Mouse (Mus musculus) liver, embryonic 13.5 days (tissue): Measurements from ENCODE around the gene Ears2. TPM values are rescaled to one million over a fixed set of nuclear protein-coding genes. Genes with fewer than 3 reads are reported as not detected.

Experiments
- ATAC-seq: fragments of 200-750 bp; cut with Nextera tagmentation; 2 replicates; pipeline ENCODE4 v1.8.0; 2017; ENCODE audit warnings: low read depth, mild to moderate bottlenecking, moderate number of reproducible peaks, moderate library complexity
- DNase-seq: peaks from one replicate; pipeline ENCODE4 v3.0.0; 2022
- H3K27ac ChIP-seq: fragments of 300-500 bp; sonication (generic); 2 replicates; pipeline ENCODE4 v1.5.1; 2015; ENCODE audit warnings: moderate library complexity, mild to moderate bottlenecking, inconsistent platforms
- H3K27me3 ChIP-seq: fragments of 300-500 bp; sonication (generic); 2 replicates; pipeline ENCODE4 v1.6.1; 2015; ENCODE audit warnings: mild to moderate bottlenecking, inconsistent platforms
- H3K36me3 ChIP-seq: fragments of 300-500 bp; sonication (generic); 2 replicates; pipeline ENCODE4 v1.6.1; 2015; ENCODE audit warnings: mild to moderate bottlenecking, inconsistent platforms
- H3K4me1 ChIP-seq: fragments of 300-500 bp; sonication (generic); replicated peaks from 2 replicates; pipeline ENCODE4 v1.6.1; 2015; ENCODE audit warnings: inconsistent platforms
- H3K4me2 ChIP-seq: fragments of 300-500 bp; sonication (generic); 2 replicates; pipeline ENCODE4 v1.6.1; 2015; ENCODE audit warnings: inconsistent platforms, mild to moderate bottlenecking, moderate library complexity
- H3K4me3 ChIP-seq: fragments of 300-500 bp; sonication (generic); replicated peaks from 2 replicates; pipeline ENCODE4 v1.5.1; 2015; ENCODE audit warnings: mild to moderate bottlenecking, inconsistent platforms
- H3K9ac ChIP-seq: fragments of 300-500 bp; sonication (generic); 2 replicates; pipeline ENCODE4 v1.6.1; 2015; ENCODE audit warnings: mild to moderate bottlenecking, inconsistent platforms
- H3K9me3 ChIP-seq: fragments of 300-500 bp; sonication (generic); replicated peaks from 2 replicates; pipeline ENCODE4 v1.6.1; 2016; ENCODE audit warnings: inconsistent platforms
- WGBS: fragments of 180-500 bp; shearing (Covaris S2); methylation state at CpG from one replicate; pipeline ENCODE4 v1.1.7; 2015; ENCODE audit not compliant: insufficient replicate concordance; 5-methylcytosine and 5-hydroxymethylcytosine counted together
- polyA plus RNA-seq: library from polyadenylated mRNA; unstranded; fragments of >200 nt; fragmentation: Nextera tagmentation; extraction: Ambion mirVana; gene quantifications from 2 replicates; pipeline ENCODE4 v1.2.1, GENCODE M21; 2015

Ears2 gene
- polyA plus RNA-seq, 1 experiment from 2014 or later, result 8.3 TPM

DNA sequence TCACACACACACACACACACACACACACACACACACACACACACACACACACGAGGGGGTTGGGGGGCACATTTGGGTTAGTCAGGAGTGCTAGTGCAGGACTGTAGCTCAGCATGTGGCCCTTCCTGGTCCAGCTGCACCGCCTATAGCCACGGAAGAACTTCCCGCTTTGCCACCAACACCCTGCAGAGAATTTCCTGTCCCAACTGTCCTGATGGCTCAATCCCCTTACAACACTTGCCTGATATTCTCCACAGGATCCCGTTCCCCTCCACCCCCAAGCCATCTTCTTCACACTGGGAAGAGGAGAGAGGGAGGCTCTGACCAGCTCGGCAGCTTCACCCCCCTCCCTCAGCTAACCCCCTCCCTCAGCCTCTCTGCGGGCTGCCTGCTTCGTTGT is 66.7 kb downstream of the Ears2 start:
- Histone ChIP-seq H3K4me3 (no peak overlapping the region), H3K27ac (no peak overlapping the region), H3K9me3 (no peaks in the 10 kb centered on the region), H3K27me3 (no peaks in the 10 kb centered on the region), H3K36me3 (peaks cover 93% of the 10 kb centered on the region), H3K4me2 (no peak overlapping the region), H3K4me1 (no peaks in the 10 kb centered on the region), H3K9ac (no peak overlapping the region)
- DNase-seq, result no peak
- no peak for ATAC-seq
- 64% methylated on average over 8 of the region's 8 CpGs for WGBS

GRCm38 (mm10) chr7:121995961-121996360 is 71.1 kb downstream of the Ears2 start:
- ATAC-seq (no peak), DNase-seq (no peak)
- Histone ChIP-seq H3K4me2 (no peak overlapping the region), H3K27ac (no peak overlapping the region), H3K4me1 (no peaks in the 10 kb centered on the region), H3K36me3 (peaks cover 93% of the 10 kb centered on the region), H3K27me3 (no peaks in the 10 kb centered on the region), H3K4me3 (no peak overlapping the region), H3K9me3 (no peaks in the 10 kb centered on the region), H3K9ac (no peak overlapping the region)
- WGBS, result 82% methylated on average over 5 of the region's 5 CpGs

Other genes starting within 250 kb of the Ears2 start
- not detected in 2 replicates for gene Scnn1b, start 202.2 kb downstream of the Ears2 start, polyA plus RNA-seq
- gene Cog7, start 85.6 kb downstream of the Ears2 start, polyA plus RNA-seq, result 11.1 and 11.4 TPM in 2 replicates
- 39.7 and 41.9 TPM in 2 replicates for gene Gga2, start 46.0 kb downstream of the Ears2 start, polyA plus RNA-seq
- gene Ubfd1, start 88 bp downstream of the Ears2 start, polyA plus RNA-seq, result 18.7 and 22.1 TPM in 2 replicates
- 562 and 589 TPM in 2 replicates for gene Ndufab1, start 34.6 kb upstream of the Ears2 start, polyA plus RNA-seq
- gene Palb2, start 65.7 kb upstream of the Ears2 start, polyA plus RNA-seq, result 13.5 and 16.0 TPM in 2 replicates
- gene Dctn5, start 65.8 kb upstream of the Ears2 start, polyA plus RNA-seq, result 54.7 and 55.9 TPM in 2 replicates
- gene Plk1, start 92.2 kb upstream of the Ears2 start, polyA plus RNA-seq, result 123 and 138 TPM in 2 replicates
- not detected in 2 replicates for gene Ern2, start 118.9 kb upstream of the Ears2 start, polyA plus RNA-seq
- 0.58 and 0.59 TPM in 2 replicates for gene Chp2, start 152.2 kb upstream of the Ears2 start, polyA plus RNA-seq
- 1.8 and 2.3 TPM in 2 replicates for gene Prkcb, start 221.5 kb upstream of the Ears2 start, polyA plus RNA-seq